Mouse (Mus musculus) megakaryocyte, embryonic 14.5 days (primary cell): ENCODE results near the gene Hnrnpk. TPM values are rescaled to one million over a fixed set of nuclear protein-coding genes. Genes with fewer than 3 reads are reported as not detected.
"Not testable (repeated sequence)": the region's sequence is repeated elsewhere in the genome, so short reads cannot be mapped to it uniquely, and the experiment has no call there.

ENCODE experiments used
- H3K27me3 ChIP-seq: replicated peaks from 2 replicates; pipeline ENCODE3; 2012; ENCODE audit warnings: inconsistent platforms
- H3K36me3 ChIP-seq: replicated peaks from 2 replicates; pipeline ENCODE3; 2012; ENCODE audit warnings: low read length, inconsistent platforms, mixed read lengths
- H3K4me1 ChIP-seq: 2 replicates; pipeline ENCODE4 v1.6.1; 2012; ENCODE audit warnings: inconsistent platforms
- H3K4me3 ChIP-seq: replicated peaks from 2 replicates; pipeline ENCODE3; 2012; ENCODE audit warnings: moderate library complexity, mild to moderate bottlenecking, inconsistent platforms
- H3K9me3 ChIP-seq: 2 replicates; pipeline ENCODE4 v1.6.1; 2012; ENCODE audit warnings: inconsistent platforms
- FLI1 ChIP-seq: IDR thresholded peaks from 2 replicates; pipeline ENCODE4 v1.6.1; 2012; ENCODE audit warnings: low read length, inconsistent platforms, mixed read lengths
- GATA1 ChIP-seq: IDR thresholded peaks from 3 replicates; pipeline ENCODE4 v1.6.1; 2012; ENCODE audit warnings: mixed read lengths, low read length, inconsistent platforms, borderline replicate concordance
- polyA plus RNA-seq: library from polyadenylated mRNA; stranded (reverse); fragments of >175 nt; gene quantifications from 2 replicates; pipeline ENCODE4 v1.2.3, GENCODE M21; 2012; ENCODE audit warnings: low replicate concordance; ENCODE audit not compliant: insufficient read depth

Hnrnpk gene
- polyA plus RNA-seq, 1 experiment: 488 TPM

DNA sequence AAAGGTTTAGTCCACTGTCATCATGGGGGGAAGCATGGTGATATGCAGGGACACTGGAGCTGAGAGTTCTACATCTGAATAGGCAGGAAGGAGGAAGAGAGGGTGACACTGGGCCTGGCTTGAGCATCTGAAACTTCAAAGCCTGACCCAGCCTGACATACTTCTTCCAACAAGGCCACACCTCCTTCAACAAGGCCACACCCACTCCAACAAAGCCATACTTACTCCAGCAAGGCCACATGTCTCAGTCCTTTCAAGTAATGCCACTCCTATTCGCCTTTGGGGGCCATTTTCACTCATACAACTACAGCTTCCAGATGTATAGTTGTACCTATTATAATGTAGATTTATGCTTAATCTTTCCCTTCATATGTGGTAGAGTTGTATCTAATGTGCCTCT, 35.5 kb downstream of the Hnrnpk start:
- Histone ChIP-seq H3K36me3 (no peaks in the 10 kb centered on the region), H3K27me3 (peaks cover 11% of the 10 kb centered on the region), H3K4me1 (peaks cover 6% of the 10 kb centered on the region), H3K9me3 (peaks cover 41% of the 10 kb centered on the region), H3K4me3 (no peak overlapping the region)
- TF ChIP-seq GATA1 (no peak), FLI1 (no peak)

GRCm38 (mm10) chr13:58366373-58366772, 36.8 kb downstream of the Hnrnpk start:
- no peak overlapping the region for H3K4me3 ChIP-seq

GRCm38 (mm10) chr13:58365179-58365578, 38.0 kb downstream of the Hnrnpk start:
- H3K27me3 ChIP-seq: peaks cover 24% of the 10 kb centered on the region
- not testable (repeated sequence) for H3K36me3 ChIP-seq, H3K4me3 ChIP-seq, H3K4me1 ChIP-seq
- H3K9me3 ChIP-seq: peaks cover 37% of the 10 kb centered on the region

More at GRCm38 (mm10) chr13:58366373-58366772, 36.8 kb downstream of the Hnrnpk start:
- Histone ChIP-seq H3K9me3 (peaks cover 47% of the 10 kb centered on the region), H3K4me1 (peaks cover 4% of the 10 kb centered on the region), H3K36me3 (no peaks in the 10 kb centered on the region), H3K27me3 (peaks cover 14% of the 10 kb centered on the region)
- TF ChIP-seq GATA1 (no peak), FLI1 (no peak)

DNA sequence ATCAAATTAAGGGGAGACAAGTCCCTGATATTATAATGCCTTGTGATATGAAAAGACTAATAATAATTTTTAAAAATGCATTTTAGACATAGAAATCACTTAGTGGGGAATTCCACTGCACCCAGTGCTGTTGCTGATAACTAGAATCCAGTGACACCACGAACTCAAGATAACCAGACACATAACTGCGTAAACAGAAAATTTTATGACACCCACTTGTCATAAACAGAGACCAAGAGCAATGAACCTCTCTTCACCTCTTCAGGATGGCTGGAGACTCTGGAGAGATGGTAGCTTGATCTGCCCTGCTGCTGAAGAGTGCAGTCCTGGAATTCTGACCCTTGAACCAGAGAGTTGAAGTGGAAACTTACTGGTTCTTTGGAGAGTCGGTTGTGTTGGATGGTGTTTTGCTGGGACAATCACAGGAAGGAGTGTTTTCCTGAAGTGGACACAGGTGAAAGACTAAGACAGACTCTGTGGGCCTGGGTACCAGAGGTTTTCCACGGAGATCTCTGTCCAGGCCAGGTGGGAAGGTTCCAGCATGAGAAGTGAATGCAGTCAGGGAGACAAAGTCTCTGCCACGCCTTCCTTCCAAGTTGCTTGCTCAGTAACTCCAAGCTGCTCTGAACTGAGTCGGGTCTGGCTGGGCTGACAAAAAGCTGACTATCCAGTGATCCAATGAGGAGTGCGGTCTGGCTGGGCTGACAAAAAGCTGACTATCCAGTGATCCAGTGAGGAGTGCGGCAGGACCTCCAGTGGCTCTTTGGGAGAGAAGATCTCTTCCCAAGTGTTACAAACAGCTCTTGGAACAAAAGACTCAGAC, 38.6 kb downstream of the Hnrnpk start:
- H3K36me3 ChIP-seq: no peaks in the 10 kb centered on the region
- H3K4me3 ChIP-seq: no peak overlapping the region
- H3K9me3 ChIP-seq: peaks cover 37% of the 10 kb centered on the region
- TF ChIP-seq GATA1 (no peak), FLI1 (no peak)
- H3K4me1 ChIP-seq: peaks cover 4% of the 10 kb centered on the region
- H3K27me3 ChIP-seq: peaks cover 25% of the 10 kb centered on the region

DNA sequence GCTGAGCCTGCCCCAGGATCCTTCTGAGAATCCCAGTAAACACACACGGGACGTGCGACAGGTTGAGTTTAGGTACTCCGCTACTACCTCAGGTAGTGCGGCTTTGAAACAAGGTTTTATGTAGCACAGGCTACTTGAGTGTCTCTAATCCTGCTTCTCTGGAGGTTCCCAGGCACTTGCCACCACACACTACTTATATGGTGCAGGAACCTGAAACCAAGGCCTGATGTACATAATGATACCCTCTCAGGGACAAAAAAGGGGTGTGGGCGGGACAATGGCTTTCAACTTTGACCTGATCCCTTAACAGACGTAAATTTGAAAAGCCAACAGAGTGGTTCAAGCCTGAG, 43.9 kb downstream of the Hnrnpk start:
- peaks cover 17% of the 10 kb centered on the region for H3K9me3 ChIP-seq
- peaks cover 10% of the 10 kb centered on the region for H3K4me1 ChIP-seq
- peaks cover 47% of the 10 kb centered on the region for H3K27me3 ChIP-seq
- TF ChIP-seq GATA1 (no peak), FLI1 (no peak)
- H3K4me3 ChIP-seq: peak overlapping the region; percentile 91
- no peaks in the 10 kb centered on the region for H3K36me3 ChIP-seq

DNA sequence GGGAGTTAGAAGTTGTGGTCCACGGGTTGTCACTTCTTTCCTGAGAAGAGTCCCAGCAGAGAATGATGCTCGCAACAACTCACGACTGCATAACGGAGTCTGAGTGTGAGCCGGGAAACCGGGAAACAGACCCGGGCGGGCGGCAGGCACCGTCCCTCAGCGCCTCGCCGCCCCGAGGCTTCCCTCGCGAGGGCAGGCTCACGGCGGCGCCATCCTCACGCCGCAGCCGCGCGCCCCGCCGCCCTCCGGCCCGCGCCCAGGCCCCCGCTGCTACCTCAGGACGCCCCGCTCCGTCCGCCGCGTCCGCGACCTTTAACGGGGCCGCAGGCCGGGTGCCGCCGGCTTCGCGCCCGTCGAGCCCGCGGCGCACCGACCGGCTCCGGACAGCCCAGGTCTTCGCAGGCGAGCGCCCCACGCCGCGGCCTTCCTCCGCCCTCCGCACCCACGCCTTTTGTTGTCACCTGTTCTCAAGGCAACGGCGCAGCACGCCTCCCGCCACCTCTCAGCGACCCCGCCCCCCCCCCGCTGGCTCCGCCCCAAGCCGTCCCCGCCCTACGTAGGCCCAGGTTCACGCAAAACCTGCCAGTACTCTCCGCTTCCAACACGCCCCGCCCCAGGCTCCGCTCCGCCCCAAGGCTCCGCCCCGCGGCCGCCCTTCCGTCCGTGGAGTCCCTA, 44.4 kb downstream of the Hnrnpk start, which contains the start of gene Kif27:
Kif27 (minus strand) TSS at position 494 of the 675 bp plus-strand sequence.
- peak within 1 kb of the TSS; percentile 91 for H3K4me3 ChIP-seq
- peaks cover 17% of the 10 kb centered on the region for H3K9me3 ChIP-seq
- H3K36me3 ChIP-seq: no peaks in the 10 kb centered on the region
- peaks cover 10% of the 10 kb centered on the region for H3K4me1 ChIP-seq
- TF ChIP-seq FLI1 (no peak), GATA1 (no peak)
- H3K27me3 ChIP-seq: peaks cover 47% of the 10 kb centered on the region

DNA sequence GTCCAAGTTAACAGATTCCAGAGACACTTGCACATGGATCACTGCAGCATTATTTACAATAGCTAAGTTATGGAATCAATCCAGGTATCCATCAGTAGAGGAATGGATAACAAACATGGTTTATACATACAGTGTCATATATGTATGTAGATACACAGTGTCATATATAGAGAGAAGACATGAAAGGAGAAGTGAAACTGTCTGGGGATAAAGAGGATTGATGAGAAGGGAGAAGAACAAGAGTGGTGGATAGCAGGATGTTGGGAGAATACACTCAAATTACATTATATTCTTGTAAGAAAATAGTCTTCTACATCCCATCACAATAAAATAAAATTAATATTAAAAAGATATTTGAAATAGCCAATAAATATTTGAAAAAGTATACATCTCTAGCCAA, 50.1 kb downstream of the Hnrnpk start:
- Histone ChIP-seq H3K36me3 (no peaks in the 10 kb centered on the region), H3K27me3 (peaks cover 26% of the 10 kb centered on the region), H3K9me3 (peaks cover 11% of the 10 kb centered on the region), H3K4me1 (no peaks in the 10 kb centered on the region), H3K4me3 (no peak overlapping the region)
- TF ChIP-seq GATA1 (no peak), FLI1 (no peak)

DNA sequence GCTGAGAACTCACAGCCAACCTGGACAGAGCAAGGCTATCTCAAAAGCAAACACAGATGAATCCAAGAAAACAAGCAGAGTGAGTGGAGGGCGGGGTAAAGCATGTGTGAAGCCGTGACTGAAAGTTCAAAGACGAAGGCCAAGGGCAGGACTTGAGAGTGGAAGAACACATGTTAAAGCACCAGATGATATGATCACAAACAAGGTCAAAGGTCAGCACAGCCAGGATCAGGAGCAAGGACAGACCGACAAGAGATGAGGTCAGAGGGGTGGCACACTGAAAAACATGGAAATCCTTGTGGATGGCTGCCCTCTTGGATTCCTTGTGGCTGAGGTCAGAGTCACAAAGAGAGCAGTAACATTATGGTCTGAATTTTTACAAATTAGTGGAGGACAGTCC, 52.5 kb downstream of the Hnrnpk start:
- peaks cover 8% of the 10 kb centered on the region for H3K27me3 ChIP-seq
- H3K9me3 ChIP-seq: peaks cover 13% of the 10 kb centered on the region
- no peak overlapping the region for H3K4me3 ChIP-seq
- no peaks in the 10 kb centered on the region for H3K36me3 ChIP-seq
- TF ChIP-seq GATA1 (no peak), FLI1 (no peak)
- H3K4me1 ChIP-seq: no peaks in the 10 kb centered on the region

GRCm38 (mm10) chr13:58344505-58344904, 58.6 kb downstream of the Hnrnpk start:
- Histone ChIP-seq H3K4me3 (no peak overlapping the region), H3K9me3 (peaks cover 7% of the 10 kb centered on the region), H3K27me3 (peaks cover 4% of the 10 kb centered on the region), H3K36me3 (no peaks in the 10 kb centered on the region), H3K4me1 (no peaks in the 10 kb centered on the region)
- TF ChIP-seq GATA1 (no peak), FLI1 (no peak)

Other genes with a start within 250 kb of the Hnrnpk start
- gene Idnk, start 245.7 kb downstream of the Hnrnpk start, polyA plus RNA-seq: 3.4 and 15.6 TPM in 2 replicates
- 33.9 and 40.9 TPM in 2 replicates for gene Ubqln1, start 187.7 kb downstream of the Hnrnpk start, polyA plus RNA-seq
- gene Gkap1, start 127.6 kb downstream of the Hnrnpk start, polyA plus RNA-seq: 0.86 TPM in 1 of 2 replicates, not detected in the other
- gene Kif27, start 44.2 kb downstream of the Hnrnpk start, polyA plus RNA-seq: not detected in 2 replicates
- 1.1 and 3.2 TPM in 2 replicates for gene 2210016F16Rik, start 18.1 kb downstream of the Hnrnpk start, polyA plus RNA-seq
- 0.42 and 2.8 TPM in 2 replicates for gene Rmi1, start 1.1 kb downstream of the Hnrnpk start, polyA plus RNA-seq
- gene Slc28a3, start 207.5 kb upstream of the Hnrnpk start, polyA plus RNA-seq: 0.07 TPM in 1 of 2 replicates, not detected in the other